Mouse (Mus musculus) liver, postnatal 0 days (tissue): Measurements from ENCODE around the gene Abhd14b.

Source experiments
- CTCF ChIP-seq: sonication (generic); IDR thresholded peaks from 2 replicates; pipeline ENCODE4 v1.5.1; 2016; ENCODE audit warnings: antibody characterized with exemption, low read depth
- EP300 ChIP-seq: IDR thresholded peaks from 2 replicates; pipeline ENCODE4 v1.6.1; 2016; ENCODE audit warnings: antibody characterized with exemption, low read depth, mild to moderate bottlenecking

GRCm38 (mm10) chr9:106465571-106466200 lies 18.4 kb downstream of the Abhd14b start, which contains the start of gene Gpr62:
- TF ChIP-seq CTCF (no peak), EP300 (no peak)
